Mouse (Mus musculus) heart, adult 2 months (tissue): ENCODE measurements around the gene Gbp10.
"Not testable (repeated sequence)": the region's sequence is repeated elsewhere in the genome, so short reads cannot be mapped to it uniquely, and the experiment has no call there.

Source experiments
- CTCF ChIP-seq: fragments of 200-600 bp; IDR thresholded peaks from 2 replicates; pipeline ENCODE4 v1.8.1; 2022; ENCODE audit warnings: antibody characterized with exemption, mild to moderate bottlenecking, moderate library complexity
- EP300 ChIP-seq: fragments of 200-500 bp; IDR thresholded peaks from 2 replicates; pipeline ENCODE4 v1.6.1; 2011; ENCODE audit warnings: low read depth, low read length, control low read depth; ENCODE audit not compliant: insufficient read depth
- POLR2A ChIP-seq: fragments of 200-500 bp; IDR thresholded peaks from 2 replicates; pipeline ENCODE4 v1.6.1; 2011; ENCODE audit warnings: mild to moderate bottlenecking, low read depth, low read length, control low read depth; ENCODE audit not compliant: insufficient read depth

- TF ChIP-seq CTCF, POLR2A, EP300: not testable (repeated sequence)
Observed at GRCm38 (mm10) chr5:105238402-105238801, 931 bp downstream of the Gbp10 start.
